Mouse (Mus musculus) ovary, adult 2 months (tissue): ENCODE measurements around the gene Olfr1555-ps1. TPM values are rescaled to one million over a fixed set of nuclear protein-coding genes. Genes with fewer than 3 reads are reported as not detected.

Experiments
- polyA plus RNA-seq: library from polyadenylated mRNA; depleted of rRNA; stranded (reverse); fragments of >200 nt; gene quantifications from 2 replicates; pipeline ENCODE4 v1.2.3, GENCODE M21; 2012; rRNA removed

Gene Olfr1555-ps1
- polyA plus RNA-seq, result not detected in 2 replicates

DNA sequence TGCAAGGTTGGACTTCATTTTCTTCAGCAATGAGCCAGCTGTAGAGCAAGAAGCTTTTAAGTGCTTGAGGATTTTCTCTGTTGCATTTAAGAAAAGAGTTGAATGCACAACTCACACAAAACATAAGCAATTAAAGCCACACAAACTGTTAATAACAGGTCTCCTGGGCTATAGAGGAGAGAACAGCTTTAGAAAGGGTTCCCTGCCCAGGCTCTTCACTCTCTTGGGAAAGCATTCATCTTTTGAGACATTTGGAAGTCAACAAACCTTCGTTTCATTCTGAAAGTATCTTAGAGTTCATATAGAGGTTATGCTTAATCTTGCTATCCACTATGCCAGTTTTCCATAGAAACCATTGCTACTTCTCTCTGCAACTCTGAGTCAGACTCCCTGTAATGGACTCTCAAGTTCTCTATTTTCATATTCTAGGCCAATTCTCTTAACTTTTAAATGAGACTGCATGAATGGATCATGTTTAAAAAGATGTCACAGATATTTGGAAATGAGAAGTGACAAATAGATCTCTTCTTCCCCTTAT lies at the start of gene Olfr1555-ps1:
Gene Olfr1555-ps1 (minus strand): TSS at position 51 of the 538 bp plus-strand sequence.

DNA sequence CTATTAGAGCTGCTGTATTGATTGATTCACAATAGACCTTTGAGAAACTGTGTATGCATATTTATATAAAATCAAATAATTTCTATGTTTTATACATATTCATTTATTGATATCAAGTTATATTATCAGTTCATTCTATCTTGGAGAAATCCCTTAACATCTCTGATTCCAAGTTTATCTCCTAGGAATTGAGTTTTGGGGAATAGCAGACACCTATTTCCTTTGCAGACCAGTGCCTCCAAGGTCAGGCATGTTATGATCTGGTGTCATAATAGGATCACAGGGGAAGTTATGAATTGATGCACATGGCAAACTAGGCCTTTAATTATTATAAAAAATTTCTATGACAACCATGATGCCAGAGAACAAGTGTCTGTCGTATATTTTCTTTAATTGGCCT lies 30.4 kb upstream of the Olfr1555-ps1 start, which contains the start of gene Olfr1431:
Gene Olfr1431 (plus strand): TSS at position 301 of the 400 bp plus-strand sequence.

DNA sequence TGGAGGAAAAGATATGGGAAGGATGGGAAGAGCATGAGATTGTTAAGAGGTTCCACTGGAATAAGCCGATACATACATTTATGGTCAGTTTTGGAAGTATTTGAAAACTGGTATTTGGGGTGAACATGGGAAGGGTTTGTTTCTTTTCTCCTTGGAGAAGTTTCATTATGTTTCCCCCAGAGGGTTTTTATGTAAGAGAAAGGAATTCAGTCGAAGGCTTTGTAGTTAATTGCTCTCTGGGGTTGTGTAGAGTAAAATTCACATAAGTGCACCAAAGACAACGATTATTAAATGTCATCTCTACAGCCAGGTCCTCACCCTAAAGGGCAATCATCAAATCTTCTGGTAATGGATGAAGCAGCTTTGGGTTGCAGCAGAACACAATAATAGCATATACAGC lies 46.8 kb downstream of the Olfr1555-ps1 start, which contains the start of gene Olfr76:
Gene Olfr76 (minus strand): TSS at position 101 of the 400 bp plus-strand sequence.

GRCm38 (mm10) chr19:12115797-12116196 lies 54.1 kb downstream of the Olfr1555-ps1 start, which contains the start of gene Olfr1428:
Gene Olfr1428, minus strand, starts transcription at chr19:12115897.

Other genes with a start within 250 kb of the Olfr1555-ps1 start
- gene Osbp, start 204.2 kb downstream of the Olfr1555-ps1 start, polyA plus RNA-seq, result 13.5 and 13.6 TPM in 2 replicates
- gene Olfr1423, start 128.8 kb downstream of the Olfr1555-ps1 start, polyA plus RNA-seq, result not detected in 2 replicates
- gene Olfr1424, start 107.4 kb downstream of the Olfr1555-ps1 start, polyA plus RNA-seq, result not detected in 2 replicates
- not detected in 2 replicates for gene Olfr1425, start 92.4 kb downstream of the Olfr1555-ps1 start, polyA plus RNA-seq
- gene Olfr1426, start 78.1 kb downstream of the Olfr1555-ps1 start, polyA plus RNA-seq, result not detected in 2 replicates
- gene Olfr1427, start 66.8 kb downstream of the Olfr1555-ps1 start, polyA plus RNA-seq, result not detected in 2 replicates
- not detected in 2 replicates for gene Olfr1428, start 54.2 kb downstream of the Olfr1555-ps1 start, polyA plus RNA-seq
- gene Olfr76, start 46.9 kb downstream of the Olfr1555-ps1 start, polyA plus RNA-seq, result not detected in 2 replicates
- not detected in 2 replicates for gene Olfr1431, start 30.5 kb upstream of the Olfr1555-ps1 start, polyA plus RNA-seq
- gene Olfr1432, start 62.5 kb upstream of the Olfr1555-ps1 start, polyA plus RNA-seq, result not detected in 2 replicates
- gene Olfr262, start 71.5 kb upstream of the Olfr1555-ps1 start, polyA plus RNA-seq, result not detected in 2 replicates
- gene Olfr235, start 90.9 kb upstream of the Olfr1555-ps1 start, polyA plus RNA-seq, result not detected in 2 replicates
- gene Olfr1434, start 109.7 kb upstream of the Olfr1555-ps1 start, polyA plus RNA-seq, result not detected in 2 replicates
- not detected in 2 replicates for gene Olfr1436, start 129.0 kb upstream of the Olfr1555-ps1 start, polyA plus RNA-seq
- gene Olfr1437, start 155.0 kb upstream of the Olfr1555-ps1 start, polyA plus RNA-seq, result not detected in 2 replicates
- gene Olfr1438-ps1, start 165.8 kb upstream of the Olfr1555-ps1 start, polyA plus RNA-seq, result not detected in 2 replicates
- gene Olfr1440, start 217.2 kb upstream of the Olfr1555-ps1 start, polyA plus RNA-seq, result not detected in 2 replicates
- not detected in 2 replicates for gene Olfr1441, start 247.3 kb upstream of the Olfr1555-ps1 start, polyA plus RNA-seq